Mouse (Mus musculus) adrenal gland (tissue): ENCODE data around the gene Olfr247.
"Not testable (repeated sequence)": the region's sequence is repeated elsewhere in the genome, so short reads cannot be mapped to it uniquely, and the experiment has no call there.

ENCODE experiments used
- intact Hi-C: fragments of 180-260 bp; cut with DNase I; formaldehyde crosslinking; loops from one replicate; pipeline ENCODE4 v1.15.1; 2025
- long read RNA-seq, 2 experiments: library from polyadenylated mRNA; unstranded; transcript quantifications; one replicate each; pipeline ENCODE4 v2.0.0; 2020; ENCODE audit warnings: borderline replicate concordance in 1 of 2; ENCODE audit not compliant: insufficient replicate concordance in 1 of 2

The Olfr247 gene
- long read RNA-seq, experiment 1, result 0 reads
- long read RNA-seq, experiment 2, result 0 reads

DNA sequence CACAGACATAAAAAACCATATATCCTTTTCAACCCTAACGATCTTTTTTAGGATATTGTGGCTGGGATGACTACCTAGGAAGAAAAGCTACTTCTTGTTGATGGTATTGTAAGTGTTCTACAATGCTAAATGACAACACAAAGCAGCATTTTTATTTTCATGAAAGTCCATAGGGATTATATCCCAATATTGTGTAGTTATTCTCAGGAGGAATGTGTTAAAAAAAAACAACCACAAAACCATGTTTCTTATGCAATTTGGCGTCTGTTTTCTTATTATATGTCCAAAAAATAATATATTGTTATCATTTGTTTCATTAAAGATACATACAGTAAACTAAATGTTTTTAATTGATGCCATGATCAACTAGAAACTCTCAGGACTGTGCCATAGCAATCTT lies at the start of gene Olfr247:
Olfr247 (minus strand) TSS at position 101 of the 400 bp plus-strand sequence.
- intact Hi-C loops, result not testable (repeated sequence)

DNA sequence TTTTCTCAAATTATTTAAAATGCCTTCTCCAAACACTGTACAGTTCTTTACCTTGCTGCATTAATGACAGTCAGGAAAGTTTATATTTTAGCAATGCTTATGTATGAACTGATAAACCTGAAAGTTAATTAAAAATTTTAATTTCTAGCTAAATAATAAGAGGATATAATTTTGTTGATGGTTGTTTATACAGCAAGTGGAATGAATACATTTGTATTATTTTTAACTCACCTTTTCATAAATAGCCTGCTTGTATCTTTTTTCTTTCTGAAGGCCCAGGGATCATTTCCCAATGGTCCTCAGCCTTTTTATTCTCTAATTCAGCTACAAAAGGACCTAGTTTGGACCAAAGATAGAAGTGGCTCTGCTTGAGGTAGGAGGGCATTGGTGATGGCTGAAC lies 36.4 kb upstream of the Olfr247 start, which contains the start of gene Olfr820:
Olfr820 (plus strand) TSS at position 301 of the 400 bp plus-strand sequence.
- intact Hi-C loops, result no loop called here

DNA sequence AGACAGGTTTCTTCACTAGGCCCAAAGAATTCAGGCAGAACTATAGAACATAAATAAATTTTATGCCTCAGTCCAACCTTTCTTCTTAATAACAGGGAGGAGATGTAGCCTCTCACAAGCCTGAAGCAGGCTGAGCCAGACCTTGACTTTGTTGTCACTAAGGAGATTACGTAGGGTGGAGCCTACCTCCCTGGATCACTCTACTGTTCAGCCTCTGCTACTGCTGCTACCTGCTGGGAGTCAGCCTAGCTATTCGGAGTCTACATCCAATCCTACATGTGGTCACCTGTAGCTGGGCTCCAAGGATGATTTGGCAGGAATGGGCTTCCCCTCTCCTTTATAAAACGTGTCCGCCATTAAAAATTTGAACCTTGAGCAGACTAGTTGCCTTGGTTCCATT lies 29.4 kb upstream of the Olfr247 start:
- intact Hi-C loops, result not testable (repeated sequence)

DNA sequence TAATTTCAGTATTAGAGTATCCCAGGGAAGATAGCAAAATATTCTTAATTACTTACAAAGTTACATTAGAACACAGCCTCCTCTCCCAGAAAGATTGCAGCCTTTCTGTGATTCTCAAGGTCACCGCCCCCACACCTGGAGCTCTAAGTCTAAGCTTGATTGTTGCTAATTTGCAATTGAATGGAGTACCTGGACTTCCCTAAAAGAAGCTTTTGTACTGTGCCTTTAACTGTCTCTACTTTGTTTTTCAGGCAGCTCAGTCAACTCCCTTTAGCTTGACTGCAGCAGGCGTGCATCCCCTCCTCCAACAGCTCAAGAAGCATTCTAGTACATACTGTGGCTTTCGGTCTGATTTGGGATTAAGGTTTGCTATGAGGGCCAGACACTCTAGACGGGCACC lies 28.2 kb upstream of the Olfr247 start:
- intact Hi-C loops, result not testable (repeated sequence)

DNA sequence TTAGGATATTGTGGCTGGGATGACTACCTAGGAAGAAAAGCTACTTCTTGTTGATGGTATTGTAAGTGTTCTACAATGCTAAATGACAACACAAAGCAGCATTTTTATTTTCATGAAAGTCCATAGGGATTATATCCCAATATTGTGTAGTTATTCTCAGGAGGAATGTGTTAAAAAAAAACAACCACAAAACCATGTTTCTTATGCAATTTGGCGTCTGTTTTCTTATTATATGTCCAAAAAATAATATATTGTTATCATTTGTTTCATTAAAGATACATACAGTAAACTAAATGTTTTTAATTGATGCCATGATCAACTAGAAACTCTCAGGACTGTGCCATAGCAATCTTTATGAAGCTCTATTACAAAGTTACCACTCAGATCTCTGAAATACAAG lies 9.0 kb upstream of the Olfr247 start, which contains the start of gene Gm10310:
Gm10310 (minus strand) TSS at position 101 of the 400 bp plus-strand sequence.
- intact Hi-C loops, result not testable (repeated sequence)

DNA sequence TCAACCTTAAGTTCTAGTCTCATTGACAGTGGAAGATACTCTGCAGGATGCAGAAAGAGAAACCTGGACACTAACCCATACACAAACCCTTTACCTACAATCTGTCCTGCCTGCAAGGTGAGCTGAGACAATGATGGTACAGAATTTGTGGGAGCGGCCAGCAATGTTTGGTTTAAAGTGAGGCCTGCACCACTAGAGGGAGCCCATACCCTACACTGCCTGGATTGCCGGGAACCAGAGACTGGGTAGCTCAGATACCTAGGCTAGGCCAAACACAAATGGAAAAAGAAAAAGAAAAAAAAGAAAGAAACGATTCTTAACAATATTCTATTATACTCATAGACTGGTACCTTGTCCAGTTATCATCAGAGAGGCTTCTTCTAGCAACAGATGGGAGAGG lies 5.9 kb upstream of the Olfr247 start:
- intact Hi-C loops, result not testable (repeated sequence)

DNA sequence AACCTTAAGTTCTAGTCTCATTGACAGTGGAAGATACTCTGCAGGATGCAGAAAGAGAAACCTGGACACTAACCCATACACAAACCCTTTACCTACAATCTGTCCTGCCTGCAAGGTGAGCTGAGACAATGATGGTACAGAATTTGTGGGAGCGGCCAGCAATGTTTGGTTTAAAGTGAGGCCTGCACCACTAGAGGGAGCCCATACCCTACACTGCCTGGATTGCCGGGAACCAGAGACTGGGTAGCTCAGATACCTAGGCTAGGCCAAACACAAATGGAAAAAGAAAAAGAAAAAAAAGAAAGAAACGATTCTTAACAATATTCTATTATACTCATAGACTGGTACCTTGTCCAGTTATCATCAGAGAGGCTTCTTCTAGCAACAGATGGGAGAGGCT lies 2.9 kb downstream of the Olfr247 start:
- intact Hi-C loops, result not testable (repeated sequence)

DNA sequence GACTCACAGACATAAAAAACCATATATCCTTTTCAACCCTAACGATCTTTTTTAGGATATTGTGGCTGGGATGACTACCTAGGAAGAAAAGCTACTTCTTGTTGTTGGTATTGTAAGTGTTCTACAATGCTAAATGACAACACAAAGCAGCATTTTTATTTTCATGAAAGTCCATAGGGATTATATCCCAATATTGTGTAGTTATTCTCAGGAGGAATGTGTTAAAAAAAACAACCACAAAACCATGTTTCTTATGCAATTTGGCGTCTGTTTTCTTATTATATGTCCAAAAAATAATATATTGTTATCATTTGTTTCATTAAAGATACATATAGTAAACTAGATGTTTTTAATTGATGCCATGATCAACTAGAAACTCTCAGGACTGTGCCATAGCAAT lies 8.8 kb downstream of the Olfr247 start, which contains the start of gene Olfr819:
Olfr819 (minus strand) TSS at position 101 of the 400 bp plus-strand sequence.
- intact Hi-C loops, result not testable (repeated sequence)

DNA sequence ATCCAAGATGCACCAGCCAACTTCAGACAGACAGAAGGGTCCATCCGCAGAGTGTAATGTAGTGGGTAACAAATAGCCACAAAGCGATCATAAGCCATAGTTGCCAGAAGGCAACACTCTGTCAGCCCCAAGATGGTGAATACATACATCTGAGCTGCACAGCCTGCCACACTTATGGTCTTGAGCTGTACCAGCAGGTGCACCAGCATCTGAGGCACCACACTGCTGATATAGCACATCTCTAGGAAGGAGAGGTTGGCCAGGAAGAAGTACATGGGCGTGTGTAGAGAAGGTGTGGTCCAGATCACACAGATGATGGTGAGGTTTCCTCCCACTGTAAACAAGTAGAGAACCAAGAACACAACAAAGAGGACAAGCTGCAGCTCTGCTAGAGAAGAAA lies 9.7 kb downstream of the Olfr247 start:
- intact Hi-C loops, result not testable (repeated sequence)

DNA sequence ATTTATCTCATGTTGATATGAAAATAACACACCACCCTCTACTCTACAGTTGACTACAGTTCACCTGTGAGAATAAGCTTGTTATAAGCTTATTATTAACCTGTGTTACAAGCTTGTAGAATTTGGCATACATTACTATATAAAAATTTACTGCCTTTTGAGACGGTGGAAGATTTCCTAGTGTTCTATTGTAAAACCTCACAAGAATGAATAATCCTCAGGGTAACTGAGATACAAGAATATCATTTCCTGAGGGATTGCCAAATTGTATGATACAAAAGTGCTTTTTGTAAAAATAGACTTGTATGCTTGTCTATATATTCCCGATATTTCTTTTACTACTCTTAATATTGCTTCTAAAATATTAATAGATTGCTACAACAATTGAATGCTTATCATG lies 26.9 kb downstream of the Olfr247 start, which contains the start of gene Olfr818:
Olfr818 (minus strand) TSS at position 101 of the 400 bp plus-strand sequence.
- intact Hi-C loops, result no loop called here
